In the genomic region with DNA sequence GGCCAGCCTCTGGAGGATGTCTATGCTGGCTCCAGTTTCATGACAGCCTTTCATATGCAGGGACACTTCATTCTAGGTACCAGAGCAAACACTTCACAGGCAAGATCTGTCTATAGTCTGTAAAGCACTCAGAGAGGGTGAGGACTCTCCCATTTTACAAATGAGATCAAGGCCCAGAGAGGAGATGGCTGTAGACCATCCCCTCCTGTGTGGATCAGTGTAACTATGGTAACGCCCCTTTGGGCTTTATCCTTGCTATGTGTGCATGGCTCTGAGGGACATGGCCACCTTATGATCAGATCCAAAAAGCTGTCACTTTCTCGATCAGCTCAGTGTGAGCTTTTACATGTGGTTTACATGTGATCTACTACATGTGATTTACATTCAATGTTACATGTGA, we compare ENCODE assay signal across 14 mouse cellular contexts. TPM values are rescaled to one million over a fixed set of nuclear protein-coding genes. Genes with fewer than 3 reads are reported as not detected.
A peak's percentile ranks its signal among the peaks of the same experiment; 100 is the strongest.
DNase-seq lines count a peak whose midpoint lies in the region; ATAC-seq and TF ChIP-seq lines count a peak whose summit lies in the region.
"Had no signal": no experiment of that assay in that cellular context is flagged by ENCODE, and none has a peak within 500 bp of the region (broad histone marks: within the 10 kb centered on the region; RNA-seq: fewer than 3 reads in every experiment).

No protein-coding gene starts in this region.

- no peak overlapping the region for H3K4me2 ChIP-seq in heart, embryonic 11.5 days
- H3K4me2 ChIP-seq in liver, embryonic 11.5 days = peak overlapping the region; percentile 47; the same call in 1 of the 2 replicates
- no peak overlapping the region for H3K4me2 ChIP-seq in liver, postnatal 0 days (ENCODE audit: low read depth, low read length)
- H3K4me2 ChIP-seq: hindbrain, embryonic 15.5 days; neural tube, embryonic 12.5 days had no signal

- H3K9ac ChIP-seq in heart, embryonic 11.5 days (ENCODE audit: low read depth, low read length) = peak overlapping the region; percentile 35; the same call in 1 of the 2 replicates
- H3K9ac ChIP-seq in liver, embryonic 11.5 days (ENCODE audit: low read depth, low read length) = no peak overlapping the region
- no peak overlapping the region for H3K9ac ChIP-seq in liver, postnatal 0 days (replicated peaks)
- H3K9ac ChIP-seq: hindbrain, embryonic 15.5 days; neural tube, embryonic 12.5 days had no signal

- no peak for TF ChIP-seq CTCF in liver, postnatal 0 days (IDR thresholded peaks at IDR 0.05; ENCODE audit: low read depth)
- no peak for TF ChIP-seq CTCF in small intestine, adult 2 months (IDR thresholded peaks at IDR 0.05; ENCODE audit: extremely low read depth, insufficient read length, insufficient replicate concordance, low read depth, low read length)

- peaks cover 3% of the 10 kb centered on the region; the same call in 1 of the 2 replicates for H3K36me3 ChIP-seq in heart, embryonic 11.5 days (ENCODE audit: control insufficient read depth, insufficient read depth, low read length)
- peaks cover 4% of the 10 kb centered on the region; the same call in 1 of the 2 replicates for H3K36me3 ChIP-seq in liver, embryonic 11.5 days (ENCODE audit: control insufficient read depth, insufficient read depth, low read length)
- peaks cover 5% of the 10 kb centered on the region; the same call in 1 of the 2 replicates for H3K36me3 ChIP-seq in liver, postnatal 0 days (replicated peaks; ENCODE audit: insufficient read depth, low read length)
- peaks cover 44% of the 10 kb centered on the region for H3K36me3 ChIP-seq in limb, embryonic 10.5 days
- H3K36me3 ChIP-seq in small intestine, adult 2 months (ENCODE audit: control insufficient read depth, insufficient read depth, low read length) = peaks cover 55% of the 10 kb centered on the region
- H3K36me3 ChIP-seq: hindbrain, embryonic 15.5 days; neural tube, embryonic 12.5 days had no signal

- no peak for ATAC-seq in heart, embryonic 11.5 days (replicated peaks; ENCODE audit: insufficient number of reproducible peaks, low FRiP score, low TSS enrichment)
- no peak for ATAC-seq in liver, embryonic 11.5 days (replicated peaks; ENCODE audit: low FRiP score)
- ATAC-seq in liver, postnatal 0 days = no peak
- ATAC-seq in CD4-positive, CD25-positive, alpha-beta regulatory T cell, adult 4 months = no peak

- TF ChIP-seq POLR2A in small intestine, adult 2 months (IDR thresholded peaks at IDR 0.05; ENCODE audit: low read depth, low read length) = no peak

- no peak for DNase-seq in heart, postnatal 10 days
- no peak for DNase-seq in liver, embryonic 11.5 days (ENCODE audit: low spot score)
- DNase-seq in liver, postnatal 0 days = no peak
- no peak for DNase-seq in limb, embryonic 10.5 days (ENCODE audit: low spot score)
- no peak for DNase-seq in embryo, embryonic 10 days (ENCODE audit: low spot score)
- DNase-seq: cerebellum, postnatal 25 days; lung, adult 18-20 months; right cerebral cortex, postnatal 25 days; thymus, adult 18-20 months had no signal

- H3K27ac ChIP-seq in heart, embryonic 11.5 days (ENCODE audit: low read depth, low read length) = peak overlapping the region; percentile 93
- peak overlapping the region; percentile 20 for H3K27ac ChIP-seq in liver, embryonic 11.5 days (ENCODE audit: low read depth, low read length)
- no peak overlapping the region for H3K27ac ChIP-seq in liver, postnatal 0 days (ENCODE audit: low read depth)
- H3K27ac ChIP-seq in limb, embryonic 10.5 days = peak overlapping the region; percentile 65; the same call in 1 of the 2 replicates
- H3K27ac ChIP-seq in small intestine, adult 2 months (ENCODE audit: insufficient read depth, low read depth, low read length) = peak overlapping the region; percentile 71
- H3K27ac ChIP-seq: hindbrain, embryonic 15.5 days; neural tube, embryonic 12.5 days had no signal

- H3K4me1 ChIP-seq in heart, embryonic 11.5 days (ENCODE audit: control insufficient read depth, insufficient read depth, low read length) = peaks cover 61% of the 10 kb centered on the region
- H3K4me1 ChIP-seq in liver, embryonic 11.5 days (replicated peaks; ENCODE audit: control insufficient read depth, insufficient read depth, low read length) = peaks cover 50% of the 10 kb centered on the region
- H3K4me1 ChIP-seq in liver, postnatal 0 days (ENCODE audit: insufficient read depth) = peaks cover 36% of the 10 kb centered on the region
- H3K4me1 ChIP-seq in limb, embryonic 10.5 days = peaks cover 70% of the 10 kb centered on the region
- H3K4me1 ChIP-seq in small intestine, adult 2 months (ENCODE audit: control insufficient read depth, insufficient read depth, insufficient read length, low read length) = peaks cover 46% of the 10 kb centered on the region

- H3K9me3 ChIP-seq in heart, embryonic 11.5 days (replicated peaks; ENCODE audit: control insufficient read depth, low read length) = no peaks in the 10 kb centered on the region
- no peaks in the 10 kb centered on the region for H3K9me3 ChIP-seq in liver, embryonic 11.5 days (ENCODE audit: control insufficient read depth, low read length)
- no peaks in the 10 kb centered on the region for H3K9me3 ChIP-seq in liver, postnatal 0 days (ENCODE audit: low read length)
- no peaks in the 10 kb centered on the region for H3K9me3 ChIP-seq in limb, embryonic 10.5 days (replicated peaks)
- H3K9me3 ChIP-seq: hindbrain, embryonic 15.5 days; neural tube, embryonic 12.5 days had no signal

- intact Hi-C loops in heart, postnatal 10 days (cut with DNase I) = loop anchor here (5.0 kb wide), 1 partner anchor 35 kb away; no protein-coding TSS in a partner anchor

- no peak overlapping the region for H3K4me3 ChIP-seq in heart, embryonic 11.5 days (ENCODE audit: low read depth, low read length)
- no peak overlapping the region for H3K4me3 ChIP-seq in liver, embryonic 11.5 days (ENCODE audit: low read depth, low read length)
- no peak overlapping the region for H3K4me3 ChIP-seq in liver, postnatal 0 days (ENCODE audit: low read depth, low read length)
- no peak overlapping the region for H3K4me3 ChIP-seq in limb, embryonic 10.5 days
- peak overlapping the region; percentile 21; the same call in 1 of the 2 replicates for H3K4me3 ChIP-seq in small intestine, adult 2 months (ENCODE audit: low read depth, low read length)
- H3K4me3 ChIP-seq: hindbrain, embryonic 15.5 days; neural tube, embryonic 12.5 days had no signal

- H3K27me3 ChIP-seq in heart, embryonic 11.5 days (ENCODE audit: control insufficient read depth, insufficient read depth, low read length) = no peaks in the 10 kb centered on the region
- H3K27me3 ChIP-seq in liver, embryonic 11.5 days (replicated peaks; ENCODE audit: control insufficient read depth, insufficient read depth, low read length) = no peaks in the 10 kb centered on the region
- H3K27me3 ChIP-seq in liver, postnatal 0 days (ENCODE audit: insufficient read depth, low read length) = no peaks in the 10 kb centered on the region
- no peaks in the 10 kb centered on the region for H3K27me3 ChIP-seq in limb, embryonic 10.5 days (ENCODE audit: low read depth, poor library complexity, severe bottlenecking)
- H3K27me3 ChIP-seq in small intestine, adult 2 months (ENCODE audit: control insufficient read depth, insufficient read depth, low read length) = no peaks in the 10 kb centered on the region
- H3K27me3 ChIP-seq: hindbrain, embryonic 15.5 days; neural tube, embryonic 12.5 days had no signal

- WGBS in heart, embryonic 11.5 days (ENCODE audit: insufficient replicate concordance) = 68% methylated on average over 2 of the region's 2 CpGs
- 70% methylated on average over 2 of the region's 2 CpGs for WGBS in liver, embryonic 11.5 days
- 57% methylated on average over 2 of the region's 2 CpGs for WGBS in liver, postnatal 0 days (ENCODE audit: insufficient replicate concordance)
- WGBS in limb, embryonic 10.5 days = 83% methylated on average over 2 of the region's 2 CpGs
- 60% methylated on average over 2 of the region's 2 CpGs for WGBS in small intestine, adult 2 months

- no peak for TF ChIP-seq EP300 in liver, postnatal 0 days (IDR thresholded peaks at IDR 0.05; ENCODE audit: low read depth)

RNA-seq across cellular contexts. Expression of a gene that starts 10.9 kb away (rescaled TPM):
- 3.1 and 3.6 TPM in 2 replicates for polyA plus RNA-seq in heart, embryonic 11.5 days (2014; fragmentation: Nextera tagmentation; extraction: Ambion mirVana)
- total RNA-seq in heart, postnatal 10 days (2021) = 1 to 10 TPM; 8.1 TPM
- polyA plus RNA-seq in liver, embryonic 11.5 days (2014; fragmentation: Nextera tagmentation; extraction: Ambion mirVana) = 2.5 and 2.9 TPM in 2 replicates
- polyA plus RNA-seq in liver, postnatal 0 days (2015; fragmentation: Nextera tagmentation; extraction: Ambion mirVana) = 1.5 and 2.4 TPM in 2 replicates
- 4.6 and 5.6 TPM in 2 replicates for polyA plus RNA-seq in limb, embryonic 10.5 days (2016; fragmentation: Nextera tagmentation; extraction: Ambion mirVana)
- 28.3 and 86.3 TPM in 2 replicates for polyA plus RNA-seq in small intestine, adult 2 months (2012; rRNA removed)
- under 1 TPM in 1 of 2 experiments, not detected in 1; 0.34 TPM for polyA plus RNA-seq in CD4-positive, CD25-positive, alpha-beta regulatory T cell, adult 4 months (2017; shearing (Covaris generic))

RNA-seq across cellular contexts. Expression of a gene that starts 56.1 kb away (rescaled TPM):
- polyA plus RNA-seq in heart, embryonic 11.5 days (2014; fragmentation: Nextera tagmentation; extraction: Ambion mirVana) = 1.00 and 1.0 TPM in 2 replicates
- total RNA-seq in heart, postnatal 10 days (2021) = 1 to 10 TPM in 1 of 2 experiments, under 1 TPM in 1; 0.94 to 2.9 TPM
- 0.45 and 0.64 TPM in 2 replicates for polyA plus RNA-seq in liver, embryonic 11.5 days (2014; fragmentation: Nextera tagmentation; extraction: Ambion mirVana)
- polyA plus RNA-seq in liver, postnatal 0 days (2015; fragmentation: Nextera tagmentation; extraction: Ambion mirVana) = 0.53 and 0.96 TPM in 2 replicates
- 0.14 and 0.29 TPM in 2 replicates for polyA plus RNA-seq in limb, embryonic 10.5 days (2016; fragmentation: Nextera tagmentation; extraction: Ambion mirVana)
- polyA plus RNA-seq in small intestine, adult 2 months (2012; rRNA removed) = 0.77 and 1.8 TPM in 2 replicates
- polyA plus RNA-seq in CD4-positive, CD25-positive, alpha-beta regulatory T cell, adult 4 months (2017; shearing (Covaris generic)) = not detected
